14 mouse cellular contexts compared by ENCODE assay signal in the genomic region with DNA sequence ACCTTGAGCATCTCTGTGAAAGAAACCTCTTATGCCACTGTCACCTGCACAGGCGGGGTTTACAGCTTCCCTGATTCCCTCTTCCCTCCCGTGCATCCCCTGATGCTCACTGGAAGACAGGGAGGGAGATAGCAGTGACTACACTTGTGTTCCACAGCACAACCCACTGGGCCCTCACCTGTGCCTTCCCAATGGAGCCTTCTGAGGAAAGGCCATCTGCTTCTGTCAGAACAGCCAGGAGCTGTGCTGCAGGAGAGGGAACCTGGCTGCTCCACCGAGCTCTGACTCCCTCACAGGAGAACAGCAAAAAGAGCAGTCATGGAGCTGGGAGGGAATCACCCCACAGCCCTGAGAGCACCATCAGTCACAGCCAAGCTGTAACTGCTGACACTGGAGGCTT. TPM values are rescaled to one million over a fixed set of nuclear protein-coding genes. Genes with fewer than 3 reads are reported as not detected.
DNase-seq lines count a peak whose midpoint lies in the region; ATAC-seq and TF ChIP-seq lines count a peak whose summit lies in the region.
"Had no signal": no experiment of that assay in that cellular context is flagged by ENCODE, and none has a peak within 500 bp of the region (broad histone marks: within the 10 kb centered on the region; RNA-seq: fewer than 3 reads in every experiment).

No protein-coding gene starts in this region.

- no peak overlapping the region for H3K4me3 ChIP-seq in kidney, adult 2 months (ENCODE audit: insufficient read depth, low read depth, low read length)
- H3K4me3 ChIP-seq in limb, embryonic 13.5 days, result peak overlapping the region; percentile 95; the same call in 1 of the 2 replicates
- no peak overlapping the region for H3K4me3 ChIP-seq in intestine, embryonic 16.5 days (ENCODE audit: low read length)

- H3K9me3 ChIP-seq in limb, embryonic 13.5 days, result no peaks in the 10 kb centered on the region
- no peaks in the 10 kb centered on the region for H3K9me3 ChIP-seq in intestine, embryonic 16.5 days (ENCODE audit: control insufficient read depth, low read length)

- WGBS in kidney, adult 2 months, result 66% methylated on average over 3 of the region's 3 CpGs
- WGBS in limb, embryonic 13.5 days, result 90% methylated on average over 3 of the region's 3 CpGs
- 83% methylated on average over 3 of the region's 3 CpGs for WGBS in intestine, embryonic 16.5 days

- ATAC-seq in limb, embryonic 13.5 days (ENCODE audit: low FRiP score, low read depth), result no peak
- no peak for ATAC-seq in intestine, embryonic 16.5 days
- ATAC-seq: inflammation-experienced regulatory T-cells, adult 6 months had no signal

- TF ChIP-seq POLR2A in kidney, adult 2 months (IDR thresholded peaks at IDR 0.05; ENCODE audit: low read depth, low read length), result no peak

- no peak for DNase-seq in kidney, adult 2 months
- no peak for DNase-seq in kidney, postnatal 25 days
- peak; percentile 79 for DNase-seq in brain, adult 2 months (ENCODE audit: low read depth, low spot score)
- peak; percentile 76 for DNase-seq in cerebellum, adult 9-11 months
- no peak for DNase-seq in lung, postnatal 14 days
- DNase-seq in B cell, adult 2 months, result no peak
- DNase-seq: adrenal gland, postnatal 36 days; heart, adult 11 months; lung, postnatal 10 days; right cerebral cortex, postnatal 4 days had no signal

- no peak overlapping the region for H3K4me2 ChIP-seq in limb, embryonic 13.5 days (replicated peaks)
- no peak overlapping the region for H3K4me2 ChIP-seq in intestine, embryonic 16.5 days (ENCODE audit: low read depth, low read length)

- TF ChIP-seq CTCF in kidney, adult 2 months (conservative IDR thresholded peaks at IDR 0.05; ENCODE audit: insufficient read depth, insufficient read length, low read depth, low read length), result no peak

- H3K27ac ChIP-seq in kidney, adult 2 months (ENCODE audit: insufficient read depth, low read depth, low read length), result peak overlapping the region; percentile 49; the same call in 1 of the 2 replicates
- no peak overlapping the region for H3K27ac ChIP-seq in limb, embryonic 13.5 days
- no peak overlapping the region for H3K27ac ChIP-seq in intestine, embryonic 16.5 days (ENCODE audit: low read length)

- H3K9ac ChIP-seq in limb, embryonic 13.5 days, result no peak overlapping the region
- no peak overlapping the region for H3K9ac ChIP-seq in intestine, embryonic 16.5 days (ENCODE audit: low read depth, low read length)

- H3K4me1 ChIP-seq in kidney, adult 2 months (ENCODE audit: control insufficient read depth, insufficient read depth, low read length), result peaks cover 39% of the 10 kb centered on the region
- H3K4me1 ChIP-seq in limb, embryonic 13.5 days, result peaks cover 67% of the 10 kb centered on the region
- peaks cover 38% of the 10 kb centered on the region for H3K4me1 ChIP-seq in intestine, embryonic 16.5 days (ENCODE audit: control insufficient read depth, insufficient read depth, low read length)

- no peaks in the 10 kb centered on the region for H3K36me3 ChIP-seq in kidney, adult 2 months (ENCODE audit: control insufficient read depth, insufficient read depth, low read length)
- H3K36me3 ChIP-seq in limb, embryonic 13.5 days, result peaks cover 18% of the 10 kb centered on the region
- H3K36me3 ChIP-seq in intestine, embryonic 16.5 days (ENCODE audit: control insufficient read depth, insufficient read depth, low read length), result no peaks in the 10 kb centered on the region

- H3K27me3 ChIP-seq in kidney, adult 2 months (replicated peaks; ENCODE audit: control insufficient read depth, insufficient read depth, low read length), result no peaks in the 10 kb centered on the region
- no peaks in the 10 kb centered on the region for H3K27me3 ChIP-seq in limb, embryonic 13.5 days
- H3K27me3 ChIP-seq in intestine, embryonic 16.5 days (replicated peaks; ENCODE audit: control insufficient read depth, insufficient read depth, low read length), result no peaks in the 10 kb centered on the region
- H3K27me3 ChIP-seq: CH12.LX had no signal

RNA-seq across cellular contexts. Expression of a gene that starts 3.4 kb away (rescaled TPM):
- polyA plus RNA-seq in kidney, adult 2 months (2012; rRNA removed), result 47.9 and 51.6 TPM in 2 replicates
- 120 and 125 TPM in 2 replicates for polyA plus RNA-seq in limb, embryonic 13.5 days (2015; fragmentation: Nextera tagmentation; extraction: Ambion mirVana)
- 101 and 115 TPM in 2 replicates for polyA plus RNA-seq in intestine, embryonic 16.5 days (2015; fragmentation: Nextera tagmentation; extraction: Ambion mirVana)

RNA-seq across cellular contexts. Expression of a gene that starts 4.3 kb away (rescaled TPM):
- 15.8 and 16.7 TPM in 2 replicates for polyA plus RNA-seq in kidney, adult 2 months (2012; rRNA removed)
- 6.3 and 6.7 TPM in 2 replicates for polyA plus RNA-seq in limb, embryonic 13.5 days (2015; fragmentation: Nextera tagmentation; extraction: Ambion mirVana)
- 2.7 and 3.7 TPM in 2 replicates for polyA plus RNA-seq in intestine, embryonic 16.5 days (2015; fragmentation: Nextera tagmentation; extraction: Ambion mirVana)

Comparison
In these comparisons a context has a peak if more than half of its experiments do, and no peak if none do; other contexts are left out.
1. DNase-seq: peak in brain, adult 2 months (single experiment) and cerebellum, adult 9-11 months (single experiment); none in kidney, adult 2 months (single experiment), kidney, postnatal 25 days (0 of 2), lung, postnatal 14 days (single experiment) and B cell, adult 2 months (0 of 2).